Mouse (Mus musculus) T-helper 2 cell (primary cell): ENCODE results near the gene Gm28042.

ENCODE experiments used
- in situ Hi-C: fragments of 300-600 bp; cut with MboI, MseI; formaldehyde crosslinking; loops from one replicate; pipeline ENCODE4 v1.15.1; 2025; ENCODE audit warnings: high pct_unique_total_duplicates

The Gm28042 gene

GRCm38 (mm10) chr2:120058818-120059217, 31.5 kb downstream of the Gm28042 start:
- in situ Hi-C loops: no loop called here

- in situ Hi-C loops: no loop called here
Measured at GRCm38 (mm10) chr2:120059466-120059865, 32.2 kb downstream of the Gm28042 start.

GRCm38 (mm10) chr2:120060190-120060589, 32.9 kb downstream of the Gm28042 start:
- in situ Hi-C loops: no loop called here

- in situ Hi-C loops: no loop called here
Measured at GRCm38 (mm10) chr2:120060651-120061050, 33.4 kb downstream of the Gm28042 start.

- in situ Hi-C loops: no loop called here
Measured at GRCm38 (mm10) chr2:120062248-120062647, 35.0 kb downstream of the Gm28042 start.

GRCm38 (mm10) chr2:120064639-120065038, 37.3 kb downstream of the Gm28042 start:
- in situ Hi-C loops: no loop called here

- in situ Hi-C loops: no loop called here
Measured at GRCm38 (mm10) chr2:120065243-120065642, 38.0 kb downstream of the Gm28042 start.

GRCm38 (mm10) chr2:120066224-120066623, 38.9 kb downstream of the Gm28042 start:
- in situ Hi-C loops: no loop called here

- in situ Hi-C loops: no loop called here
Measured at GRCm38 (mm10) chr2:120068555-120069465, 41.5 kb downstream of the Gm28042 start.

- in situ Hi-C loops: no loop called here
Measured at GRCm38 (mm10) chr2:120069466-120069990, 42.2 kb downstream of the Gm28042 start.

GRCm38 (mm10) chr2:120074096-120074495, 46.8 kb downstream of the Gm28042 start:
- in situ Hi-C loops: no loop called here

GRCm38 (mm10) chr2:120076076-120076705, 48.9 kb downstream of the Gm28042 start:
- in situ Hi-C loops: no loop called here

GRCm38 (mm10) chr2:120082416-120082815, 55.1 kb downstream of the Gm28042 start:
- in situ Hi-C loops: no loop called here

- in situ Hi-C loops: no loop called here
Measured at GRCm38 (mm10) chr2:120084593-120085361, 57.5 kb downstream of the Gm28042 start.

- in situ Hi-C loops: no loop called here
Measured at GRCm38 (mm10) chr2:120086038-120086437, 58.7 kb downstream of the Gm28042 start.

- in situ Hi-C loops: no loop called here
Measured at GRCm38 (mm10) chr2:120087391-120087790, 60.1 kb downstream of the Gm28042 start.

GRCm38 (mm10) chr2:120087897-120088296, 60.6 kb downstream of the Gm28042 start:
- in situ Hi-C loops: no loop called here

GRCm38 (mm10) chr2:120090979-120091378, 63.7 kb downstream of the Gm28042 start:
- in situ Hi-C loops: no loop called here
